Mouse (Mus musculus): ENCODE measurements around the gene Cd72. TPM values are rescaled to one million over a fixed set of nuclear protein-coding genes. Genes with fewer than 3 reads are reported as not detected.

Gene Cd72
- 0.74 and 0.84 TPM in 2 replicates for polyA plus RNA-seq (2012; rRNA removed)

DNA sequence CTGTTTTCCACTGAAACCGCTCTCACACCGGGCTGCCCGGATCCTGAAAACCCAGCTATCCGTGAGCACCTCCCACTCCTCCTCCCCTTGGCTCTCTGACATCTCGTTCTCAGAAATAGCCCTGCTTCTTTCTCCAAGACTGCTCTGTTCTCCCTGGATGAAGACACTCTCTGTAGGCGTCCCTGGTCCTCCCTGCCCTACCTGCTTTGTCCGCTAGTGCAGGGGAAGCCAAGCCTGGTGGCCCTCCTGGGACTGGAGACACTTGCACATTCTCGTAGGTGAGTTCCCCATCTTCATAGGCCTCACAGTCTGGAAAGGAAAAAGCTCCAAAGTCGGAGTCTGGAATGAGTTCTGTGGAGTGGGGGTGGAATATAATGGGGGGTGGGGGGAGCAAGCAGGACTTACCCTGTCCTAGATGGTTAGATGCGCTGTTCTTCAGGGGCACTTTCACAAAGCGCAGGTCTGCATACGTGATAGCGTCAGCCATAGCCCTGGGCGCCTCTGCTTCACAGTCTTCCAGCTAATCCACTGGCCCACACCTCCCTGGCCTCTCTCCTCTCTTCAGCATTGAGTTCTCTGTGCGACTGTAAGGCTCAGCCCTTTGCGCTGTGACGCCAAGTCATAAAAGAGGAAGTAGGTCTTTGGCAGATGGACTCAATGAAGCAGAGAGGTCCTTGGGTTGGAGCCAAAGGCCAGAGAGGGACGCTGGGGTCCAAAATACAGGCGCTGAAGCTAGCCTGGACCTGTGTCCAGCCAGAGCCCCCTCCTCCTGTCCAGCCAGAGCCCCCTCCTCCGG is at the start of gene Cd72:
Gene Cd72 (minus strand): TSS at position 588 of the 796 bp plus-strand sequence.
- H3K4me3 ChIP-seq (replicated peaks; ENCODE audit: insufficient read depth, low read depth, low read length), result peak within 1 kb of the TSS; percentile 6

DNA sequence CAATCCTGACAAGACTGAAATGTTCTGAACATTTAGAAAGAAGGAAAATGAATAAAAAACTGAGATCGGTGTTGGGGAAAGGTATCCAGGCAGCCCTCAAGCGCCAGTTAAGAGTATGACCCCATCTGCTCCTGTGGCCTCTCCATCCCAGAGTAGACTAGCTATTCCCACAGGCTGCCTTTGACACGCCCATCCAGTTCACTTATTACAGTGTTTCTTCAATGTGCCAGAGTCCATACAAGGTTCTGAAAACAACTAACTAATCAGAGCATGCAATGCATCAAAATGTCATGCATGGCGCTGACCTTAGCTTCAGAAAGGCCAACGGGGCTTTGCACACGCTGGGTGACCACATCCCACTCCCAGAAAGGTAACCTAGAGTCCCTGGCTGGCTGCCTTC is 49.1 kb upstream of the Cd72 start:
- Histone ChIP-seq H3K27ac (ENCODE audit: insufficient read depth, low read length) (no peak overlapping the region), H3K27me3 (ENCODE audit: control insufficient read depth, insufficient read depth, low read length) (no peaks in the 10 kb centered on the region), H3K4me1 (ENCODE audit: control insufficient read depth, insufficient read depth, low read length) (peaks cover 10% of the 10 kb centered on the region), H3K4me3 (replicated peaks; ENCODE audit: insufficient read depth, low read depth, low read length) (no peak overlapping the region)
- DNase-seq, result no peak
- whole genome bisulfite sequencing, result 91% methylated on average over 6 of the region's 6 CpGs
- TF ChIP-seq POLR2A (IDR thresholded peaks at IDR 0.05; ENCODE audit: borderline replicate concordance, insufficient read depth, low read length), result no peak
- TF ChIP-seq CTCF (IDR thresholded peaks at IDR 0.05; ENCODE audit: borderline replicate concordance, insufficient read depth, low read depth, low read length), result no peak

More for the DNA sequence above, at the start of gene Cd72:
- H3K27me3 ChIP-seq (ENCODE audit: control insufficient read depth, insufficient read depth, low read length), result no peaks in the 10 kb centered on the region
- H3K27ac ChIP-seq (ENCODE audit: insufficient read depth, low read length), result no peak within 1 kb of the TSS
- TF ChIP-seq CTCF (IDR thresholded peaks at IDR 0.05; ENCODE audit: borderline replicate concordance, insufficient read depth, low read depth, low read length) (peak; percentile 29; the same call in 1 of the 2 replicates), POLR2A (IDR thresholded peaks at IDR 0.05; ENCODE audit: borderline replicate concordance, insufficient read depth, low read length) (no peak)
- H3K4me1 ChIP-seq (ENCODE audit: control insufficient read depth, insufficient read depth, low read length), result no peaks in the 10 kb centered on the region; the same call in 1 of the 2 replicates
- WGBS, result 22% methylated on average over 20 of the region's 20 CpGs
- DNase-seq, result no peak

DNA sequence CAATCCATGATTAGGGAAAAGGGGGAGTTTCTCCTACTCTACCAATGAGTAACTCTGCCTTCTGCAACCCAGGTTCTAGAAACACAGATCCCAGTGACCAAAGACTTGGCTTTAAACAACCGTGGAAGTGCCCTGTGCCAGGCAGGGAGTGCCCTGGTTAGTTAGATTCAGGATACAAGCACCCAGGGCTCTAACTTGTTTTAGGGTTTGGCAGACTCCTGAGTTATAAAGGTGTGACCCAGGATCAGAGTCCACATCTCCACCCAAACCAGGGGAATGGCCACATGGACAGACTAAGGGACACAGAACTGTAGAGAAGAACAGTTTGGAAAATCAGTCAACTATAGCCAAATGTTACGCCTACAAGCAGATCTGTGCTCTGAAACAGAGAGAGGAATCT is 48.6 kb upstream of the Cd72 start:
- Histone ChIP-seq H3K27me3 (ENCODE audit: control insufficient read depth, insufficient read depth, low read length) (no peaks in the 10 kb centered on the region), H3K4me1 (ENCODE audit: control insufficient read depth, insufficient read depth, low read length) (peaks cover 10% of the 10 kb centered on the region), H3K4me3 (replicated peaks; ENCODE audit: insufficient read depth, low read depth, low read length) (no peak overlapping the region), H3K27ac (ENCODE audit: insufficient read depth, low read length) (no peak overlapping the region)
- DNase-seq, result no peak
- TF ChIP-seq POLR2A (IDR thresholded peaks at IDR 0.05; ENCODE audit: borderline replicate concordance, insufficient read depth, low read length), result no peak
- no peak for TF ChIP-seq CTCF (IDR thresholded peaks at IDR 0.05; ENCODE audit: borderline replicate concordance, insufficient read depth, low read depth, low read length)
- WGBS, result 71% methylated on average over 2 of the region's 2 CpGs

DNA sequence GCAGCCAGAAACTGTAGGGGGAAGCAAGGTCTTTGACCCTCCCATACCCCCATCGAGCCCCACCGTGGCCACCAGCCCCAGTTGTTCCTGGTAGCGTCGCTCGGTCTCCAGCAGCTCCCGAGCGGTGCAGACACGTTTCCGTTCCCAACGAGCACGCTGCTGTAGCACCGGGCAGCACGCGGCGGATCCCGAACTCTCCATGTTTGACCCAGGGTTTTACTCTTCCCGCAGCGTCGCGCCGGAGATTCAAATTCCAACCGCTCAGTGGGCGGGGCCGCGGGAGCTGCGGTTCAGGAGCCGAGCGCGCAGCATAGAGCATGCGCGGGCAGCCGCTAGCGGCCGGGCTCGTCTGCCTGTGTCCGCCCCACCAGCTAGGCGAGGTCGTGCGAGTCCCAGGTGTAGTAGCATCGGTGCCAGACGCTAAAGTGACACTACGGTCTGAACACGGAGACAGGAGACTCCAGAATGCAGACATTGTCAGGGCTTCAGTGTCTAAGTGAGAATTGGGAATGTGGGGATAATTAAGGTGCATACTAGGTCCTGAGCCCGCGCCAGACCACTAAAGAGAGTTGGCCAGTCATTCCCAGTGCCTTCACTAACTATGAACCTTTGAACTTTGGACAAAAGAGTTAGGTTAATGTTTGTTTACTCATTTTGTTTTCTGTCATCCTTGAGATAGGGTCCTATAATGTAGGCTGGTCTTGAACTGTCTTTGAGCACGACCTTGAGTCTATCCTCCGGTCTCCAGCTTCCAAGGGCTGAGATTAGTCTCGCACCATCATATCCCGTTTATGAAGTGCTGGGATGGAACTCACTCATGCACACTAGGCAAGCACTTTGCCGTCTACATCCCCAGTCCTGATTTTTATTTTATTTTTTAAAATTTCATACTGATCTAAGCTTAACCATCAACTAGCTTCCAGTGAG is 45.2 kb upstream of the Cd72 start, which contains the start of gene Arhgef39:
Gene Arhgef39 (minus strand): TSS at position 289 of the 927 bp plus-strand sequence.
- no peak within 1 kb of the TSS for H3K27ac ChIP-seq (ENCODE audit: insufficient read depth, low read length)
- TF ChIP-seq POLR2A (IDR thresholded peaks at IDR 0.05; ENCODE audit: borderline replicate concordance, insufficient read depth, low read length), result peak; percentile 80
- TF ChIP-seq CTCF (IDR thresholded peaks at IDR 0.05; ENCODE audit: borderline replicate concordance, insufficient read depth, low read depth, low read length), result no peak
- no peaks in the 10 kb centered on the region for H3K27me3 ChIP-seq (ENCODE audit: control insufficient read depth, insufficient read depth, low read length)
- peak within 1 kb of the TSS; percentile 77 for H3K4me3 ChIP-seq (replicated peaks; ENCODE audit: insufficient read depth, low read depth, low read length)
- WGBS, result 4% methylated on average over 50 of the region's 50 CpGs
- H3K4me1 ChIP-seq (ENCODE audit: control insufficient read depth, insufficient read depth, low read length), result no peaks in the 10 kb centered on the region; the same call in none of the 2 replicates
- peak; percentile 82 to 83 for DNase-seq

DNA sequence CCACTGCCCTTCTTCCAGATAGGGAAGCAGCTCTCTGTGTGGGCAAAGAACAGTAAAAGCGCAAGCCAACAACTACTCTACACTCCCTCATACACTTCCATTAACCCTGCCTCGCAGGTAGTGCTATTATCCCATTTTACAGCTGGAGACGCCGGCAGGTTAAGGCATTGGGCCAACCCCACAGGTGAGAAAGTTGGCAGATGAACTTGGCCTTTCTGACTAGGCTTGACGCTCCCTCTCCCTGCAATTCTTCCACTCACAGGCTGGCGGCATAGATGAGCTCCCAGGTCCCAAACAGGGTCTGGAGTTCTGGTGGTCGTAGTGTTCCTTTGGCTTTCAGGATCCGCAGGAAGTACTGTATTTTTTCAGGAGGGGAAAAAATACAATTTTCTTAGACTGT is 44.6 kb upstream of the Cd72 start:
- Histone ChIP-seq H3K27ac (ENCODE audit: insufficient read depth, low read length) (no peak overlapping the region), H3K27me3 (ENCODE audit: control insufficient read depth, insufficient read depth, low read length) (no peaks in the 10 kb centered on the region), H3K4me3 (replicated peaks; ENCODE audit: insufficient read depth, low read depth, low read length) (no peak overlapping the region), H3K4me1 (ENCODE audit: control insufficient read depth, insufficient read depth, low read length) (no peaks in the 10 kb centered on the region; the same call in none of the 2 replicates)
- WGBS, result 10% methylated on average over 8 of the region's 8 CpGs
- peak in 1 of 2 experiments; percentile 43 for DNase-seq
- TF ChIP-seq CTCF (IDR thresholded peaks at IDR 0.05; ENCODE audit: borderline replicate concordance, insufficient read depth, low read depth, low read length) (peak; percentile 37; the same call in 1 of the 2 replicates), POLR2A (IDR thresholded peaks at IDR 0.05; ENCODE audit: borderline replicate concordance, insufficient read depth, low read length) (no peak)

DNA sequence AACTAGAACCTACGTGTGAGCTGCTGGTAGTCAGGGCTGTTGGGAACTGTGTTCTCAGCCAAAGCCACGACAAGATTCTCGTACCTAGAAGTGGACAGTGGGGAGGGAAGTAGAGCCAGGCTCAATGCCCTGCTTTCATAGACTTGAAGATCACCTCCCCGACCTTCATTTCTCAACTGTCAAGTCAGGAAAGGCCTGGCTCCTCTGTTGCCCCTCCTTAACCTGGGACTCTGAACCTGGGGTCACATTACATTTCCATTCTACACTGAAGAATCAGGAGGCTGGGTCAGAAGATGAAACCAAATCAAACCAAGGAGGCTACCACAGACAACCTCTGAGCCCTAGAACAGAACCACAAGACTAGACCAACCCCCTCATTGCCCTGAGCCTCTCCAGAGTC is 43.5 kb upstream of the Cd72 start:
- TF ChIP-seq CTCF (IDR thresholded peaks at IDR 0.05; ENCODE audit: borderline replicate concordance, insufficient read depth, low read depth, low read length), result no peak
- TF ChIP-seq POLR2A (IDR thresholded peaks at IDR 0.05; ENCODE audit: borderline replicate concordance, insufficient read depth, low read length), result no peak
- no peaks in the 10 kb centered on the region; the same call in none of the 2 replicates for H3K4me1 ChIP-seq (ENCODE audit: control insufficient read depth, insufficient read depth, low read length)
- no peak for DNase-seq
- no peaks in the 10 kb centered on the region for H3K27me3 ChIP-seq (ENCODE audit: control insufficient read depth, insufficient read depth, low read length)
- WGBS, result 76% methylated on average over 4 of the region's 4 CpGs
- H3K27ac ChIP-seq (ENCODE audit: insufficient read depth, low read length), result no peak overlapping the region
- no peak overlapping the region for H3K4me3 ChIP-seq (replicated peaks; ENCODE audit: insufficient read depth, low read depth, low read length)

DNA sequence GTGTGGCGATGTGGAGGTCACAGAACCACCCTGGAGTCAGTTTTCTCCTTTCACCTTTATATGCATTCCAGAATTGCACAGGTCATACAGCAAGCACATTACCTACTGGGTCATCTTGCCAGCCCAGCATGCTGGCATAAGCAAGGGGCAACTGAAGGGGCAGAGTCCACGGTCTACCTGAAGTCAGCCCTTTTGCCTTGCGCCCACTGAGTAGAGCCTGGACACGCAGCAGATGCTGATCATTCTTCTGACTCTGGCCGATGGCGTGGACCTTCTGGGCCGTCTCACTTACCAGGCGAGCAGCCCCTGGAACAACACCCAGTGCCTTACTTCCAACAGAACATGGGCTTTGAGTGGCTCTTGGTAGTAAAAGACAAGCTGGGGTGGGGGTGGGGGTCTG is 43.0 kb upstream of the Cd72 start:
- DNase-seq, result no peak
- H3K27me3 ChIP-seq (ENCODE audit: control insufficient read depth, insufficient read depth, low read length), result no peaks in the 10 kb centered on the region
- no peak overlapping the region for H3K27ac ChIP-seq (ENCODE audit: insufficient read depth, low read length)
- TF ChIP-seq POLR2A (IDR thresholded peaks at IDR 0.05; ENCODE audit: borderline replicate concordance, insufficient read depth, low read length) (no peak), CTCF (IDR thresholded peaks at IDR 0.05; ENCODE audit: borderline replicate concordance, insufficient read depth, low read depth, low read length) (no peak)
- H3K4me3 ChIP-seq (replicated peaks; ENCODE audit: insufficient read depth, low read depth, low read length), result no peak overlapping the region
- no peaks in the 10 kb centered on the region; the same call in none of the 2 replicates for H3K4me1 ChIP-seq (ENCODE audit: control insufficient read depth, insufficient read depth, low read length)
- WGBS, result 92% methylated on average over 8 of the region's 8 CpGs

Data from cerebellum, adult 2 months (tissue).